Mouse (Mus musculus): ENCODE results near the gene Gm815.

DNA sequence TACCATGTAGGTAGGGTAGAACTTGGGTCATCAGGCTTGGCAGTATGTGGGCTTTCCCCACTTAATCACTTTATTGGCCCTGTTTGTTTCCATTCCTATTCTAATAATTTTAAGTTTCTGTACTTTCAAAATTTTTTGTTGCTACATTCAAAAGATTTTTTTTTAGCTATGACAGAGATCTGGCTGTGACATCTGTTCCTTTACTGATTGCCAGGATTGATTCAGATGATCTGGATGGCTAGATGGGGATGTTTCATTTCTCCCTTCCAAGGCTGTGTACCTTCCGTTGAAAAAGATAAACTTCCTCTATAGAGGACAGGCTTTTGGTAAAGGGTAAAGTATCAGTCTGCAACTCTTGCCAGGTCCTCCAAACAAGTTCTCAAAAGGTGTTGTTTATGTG, 48.1 kb upstream of the Gm815 start:
- TF ChIP-seq CTCF (IDR thresholded peaks at IDR 0.05; ENCODE audit: insufficient read depth, low read depth, low read length) (no peak), POLR2A (IDR thresholded peaks at IDR 0.05; ENCODE audit: insufficient read depth, low read depth, low read length) (no peak)

All from olfactory bulb, adult 2 months (tissue).